Mouse (Mus musculus): ENCODE data around the gene Mbnl1. TPM values are rescaled to one million over a fixed set of nuclear protein-coding genes. Genes with fewer than 3 reads are reported as not detected.

Mbnl1 gene
- polyA plus RNA-seq, 1 experiment = 730 TPM

GRCm38 (mm10) chr3:60613121-60613520 lies 140.5 kb downstream of the Mbnl1 start:
- TF ChIP-seq POLR2A (IDR thresholded peaks at IDR 0.05; ENCODE audit: borderline replicate concordance, low read depth, low read length) (no peak), CTCF (IDR thresholded peaks at IDR 0.05; ENCODE audit: low read depth, low read length) (no peak)
- H3K4me3 ChIP-seq (ENCODE audit: insufficient read depth, low read length) = no peak overlapping the region
- H3K27ac ChIP-seq (ENCODE audit: insufficient read depth, low read depth, low read length) = no peak overlapping the region
- peaks cover 23% of the 10 kb centered on the region for H3K4me1 ChIP-seq (ENCODE audit: control insufficient read depth, insufficient read depth, low read length)

GRCm38 (mm10) chr3:60614516-60614915 lies 141.9 kb downstream of the Mbnl1 start:
- H3K4me3 ChIP-seq (ENCODE audit: insufficient read depth, low read length) = no peak overlapping the region
- TF ChIP-seq CTCF (IDR thresholded peaks at IDR 0.05; ENCODE audit: low read depth, low read length) (no peak), POLR2A (IDR thresholded peaks at IDR 0.05; ENCODE audit: borderline replicate concordance, low read depth, low read length) (no peak)
- H3K4me1 ChIP-seq (ENCODE audit: control insufficient read depth, insufficient read depth, low read length) = peaks cover 25% of the 10 kb centered on the region
- no peak overlapping the region for H3K27ac ChIP-seq (ENCODE audit: insufficient read depth, low read depth, low read length)

GRCm38 (mm10) chr3:60615057-60615606 lies 142.5 kb downstream of the Mbnl1 start:
- peaks cover 25% of the 10 kb centered on the region for H3K4me1 ChIP-seq (ENCODE audit: control insufficient read depth, insufficient read depth, low read length)
- no peak overlapping the region for H3K4me3 ChIP-seq (ENCODE audit: insufficient read depth, low read length)
- peak overlapping the region; percentile 64 for H3K27ac ChIP-seq (ENCODE audit: insufficient read depth, low read depth, low read length)
- TF ChIP-seq POLR2A (IDR thresholded peaks at IDR 0.05; ENCODE audit: borderline replicate concordance, low read depth, low read length) (no peak), CTCF (IDR thresholded peaks at IDR 0.05; ENCODE audit: low read depth, low read length) (no peak)

DNA sequence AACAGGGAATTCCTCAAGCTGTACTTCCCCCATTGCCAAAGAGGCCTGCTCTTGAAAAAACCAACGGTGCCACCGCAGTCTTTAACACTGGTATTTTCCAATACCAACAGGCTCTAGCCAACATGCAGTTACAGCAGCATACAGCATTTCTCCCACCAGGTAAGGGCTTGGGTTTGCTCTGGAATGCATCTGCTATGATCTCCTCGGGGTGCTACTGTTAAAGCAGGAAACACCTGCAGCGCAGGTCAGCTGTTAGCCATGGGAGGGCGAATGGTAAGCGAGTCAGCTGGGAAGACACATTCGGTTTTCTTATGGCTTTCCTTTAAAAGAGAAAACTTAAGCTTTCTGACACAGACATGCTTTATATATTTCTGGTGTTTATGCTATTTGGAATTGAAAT lies 143.0 kb downstream of the Mbnl1 start:
- TF ChIP-seq POLR2A (IDR thresholded peaks at IDR 0.05; ENCODE audit: borderline replicate concordance, low read depth, low read length) (no peak), CTCF (IDR thresholded peaks at IDR 0.05; ENCODE audit: low read depth, low read length) (no peak)
- H3K27ac ChIP-seq (ENCODE audit: insufficient read depth, low read depth, low read length) = peak overlapping the region; percentile 64
- peaks cover 25% of the 10 kb centered on the region for H3K4me1 ChIP-seq (ENCODE audit: control insufficient read depth, insufficient read depth, low read length)
- no peak overlapping the region for H3K4me3 ChIP-seq (ENCODE audit: insufficient read depth, low read length)

DNA sequence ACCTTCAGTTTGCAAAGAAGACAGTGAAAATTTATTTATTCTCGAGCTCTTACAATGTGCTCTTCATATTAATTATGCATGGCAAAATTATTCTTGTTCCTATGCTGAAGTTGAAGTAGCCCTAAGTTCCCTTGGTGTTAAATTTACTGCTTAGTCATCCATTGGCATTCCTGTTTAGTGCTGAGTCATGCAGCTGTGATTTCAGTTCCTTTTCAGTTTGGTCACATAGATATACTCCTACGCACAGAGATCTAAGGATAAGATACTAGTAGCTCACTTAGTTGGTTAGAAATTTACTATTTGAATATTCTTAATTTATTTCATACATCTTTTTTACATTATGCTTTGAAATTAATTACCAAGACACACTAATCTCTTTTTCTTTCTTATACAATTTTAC lies 143.5 kb downstream of the Mbnl1 start:
- no peak for TF ChIP-seq POLR2A (IDR thresholded peaks at IDR 0.05; ENCODE audit: borderline replicate concordance, low read depth, low read length)
- no peak for TF ChIP-seq CTCF (IDR thresholded peaks at IDR 0.05; ENCODE audit: low read depth, low read length)
- H3K4me1 ChIP-seq (ENCODE audit: control insufficient read depth, insufficient read depth, low read length) = peaks cover 25% of the 10 kb centered on the region
- no peak overlapping the region for H3K27ac ChIP-seq (ENCODE audit: insufficient read depth, low read depth, low read length)
- H3K4me3 ChIP-seq (ENCODE audit: insufficient read depth, low read length) = no peak overlapping the region

- peaks cover 25% of the 10 kb centered on the region for H3K4me1 ChIP-seq (ENCODE audit: control insufficient read depth, insufficient read depth, low read length)
- H3K27ac ChIP-seq (ENCODE audit: insufficient read depth, low read depth, low read length) = no peak overlapping the region
- H3K4me3 ChIP-seq (ENCODE audit: insufficient read depth, low read length) = no peak overlapping the region
- TF ChIP-seq POLR2A (IDR thresholded peaks at IDR 0.05; ENCODE audit: borderline replicate concordance, low read depth, low read length) (no peak), CTCF (IDR thresholded peaks at IDR 0.05; ENCODE audit: low read depth, low read length) (no peak)
Measured at GRCm38 (mm10) chr3:60617643-60618042, 145.0 kb downstream of the Mbnl1 start.

DNA sequence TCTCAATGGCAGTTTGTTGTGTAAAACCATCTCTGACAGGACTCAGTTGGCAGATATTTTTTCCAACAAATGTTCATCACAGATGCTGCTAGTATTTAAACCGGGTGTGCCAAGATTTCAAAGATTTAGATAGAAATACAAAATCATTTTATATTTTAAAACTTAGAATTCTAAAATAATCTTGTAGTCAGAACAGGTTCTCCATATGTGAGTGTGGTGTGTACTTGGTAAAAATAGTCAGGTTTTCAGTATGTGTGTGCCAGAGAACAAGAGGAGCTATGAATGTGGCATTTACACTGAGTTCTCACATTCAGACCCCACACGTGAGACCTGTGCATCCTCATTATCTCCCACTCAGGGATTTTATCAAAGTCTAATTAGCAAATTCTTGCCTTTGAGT lies 147.6 kb downstream of the Mbnl1 start:
- TF ChIP-seq CTCF (IDR thresholded peaks at IDR 0.05; ENCODE audit: low read depth, low read length) (no peak), POLR2A (IDR thresholded peaks at IDR 0.05; ENCODE audit: borderline replicate concordance, low read depth, low read length) (no peak)
- Histone ChIP-seq H3K4me3 (ENCODE audit: insufficient read depth, low read length) (no peak overlapping the region), H3K4me1 (ENCODE audit: control insufficient read depth, insufficient read depth, low read length) (peaks cover 21% of the 10 kb centered on the region), H3K27ac (ENCODE audit: insufficient read depth, low read depth, low read length) (no peak overlapping the region)

- no peak for TF ChIP-seq CTCF (IDR thresholded peaks at IDR 0.05; ENCODE audit: low read depth, low read length)
- TF ChIP-seq POLR2A (IDR thresholded peaks at IDR 0.05; ENCODE audit: borderline replicate concordance, low read depth, low read length) = no peak
- Histone ChIP-seq H3K27ac (ENCODE audit: insufficient read depth, low read depth, low read length) (no peak overlapping the region), H3K4me3 (ENCODE audit: insufficient read depth, low read length) (no peak overlapping the region), H3K4me1 (ENCODE audit: control insufficient read depth, insufficient read depth, low read length) (peaks cover 23% of the 10 kb centered on the region)
Measured at GRCm38 (mm10) chr3:60631183-60631582, 158.6 kb downstream of the Mbnl1 start.

DNA sequence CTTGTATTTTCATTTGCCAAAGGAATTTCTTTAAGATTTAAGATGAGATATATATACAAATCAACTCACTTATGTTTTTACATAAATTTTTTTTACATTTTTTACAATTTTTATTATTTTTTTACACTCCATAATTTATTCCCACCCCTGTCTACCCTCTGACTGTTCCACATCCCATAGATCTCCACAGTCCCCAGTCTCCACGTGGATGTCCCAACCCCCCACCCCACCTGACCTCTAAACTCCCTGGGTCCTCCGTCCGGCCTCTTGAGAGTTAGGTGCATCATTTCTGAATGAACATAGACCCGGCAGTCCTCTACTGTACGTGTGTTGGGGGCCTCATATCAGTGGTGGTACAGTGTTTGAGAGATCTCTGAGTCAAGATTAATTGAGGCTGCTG lies 159.1 kb downstream of the Mbnl1 start:
- TF ChIP-seq CTCF (IDR thresholded peaks at IDR 0.05; ENCODE audit: low read depth, low read length) (no peak), POLR2A (IDR thresholded peaks at IDR 0.05; ENCODE audit: borderline replicate concordance, low read depth, low read length) (no peak)
- no peak overlapping the region for H3K4me3 ChIP-seq (ENCODE audit: insufficient read depth, low read length)
- H3K27ac ChIP-seq (ENCODE audit: insufficient read depth, low read depth, low read length) = no peak overlapping the region
- H3K4me1 ChIP-seq (ENCODE audit: control insufficient read depth, insufficient read depth, low read length) = peaks cover 19% of the 10 kb centered on the region

DNA sequence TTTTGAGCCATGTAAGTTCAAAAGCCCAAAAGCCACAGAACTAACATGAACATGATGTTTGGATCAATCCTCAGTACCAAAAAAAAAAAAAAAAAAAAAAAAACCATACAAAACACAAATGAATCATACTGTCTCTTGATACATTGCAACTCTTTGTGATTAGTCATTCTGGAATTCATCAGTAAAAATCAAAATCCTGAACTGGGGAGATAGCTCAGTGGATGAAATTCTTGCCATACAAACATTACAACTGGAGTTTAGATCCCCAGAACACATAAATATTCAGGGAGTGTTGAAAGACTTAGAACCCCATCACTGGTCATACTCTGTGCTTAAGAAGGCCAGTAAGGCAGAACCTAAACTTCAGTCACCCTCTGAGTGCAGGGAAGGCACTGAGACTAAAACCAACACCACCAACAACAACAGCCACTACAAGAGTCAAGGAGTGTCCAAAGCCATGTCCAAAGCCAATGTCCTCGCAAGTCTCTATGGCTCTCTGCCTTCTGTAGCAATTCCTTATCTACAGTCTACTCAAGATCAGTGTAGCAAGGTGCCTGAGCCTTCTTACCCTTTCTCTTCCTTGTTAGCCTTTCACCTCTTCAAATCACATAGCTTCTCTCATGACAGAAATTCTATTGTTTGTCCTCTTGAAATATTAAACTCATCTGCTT lies 160.3 kb downstream of the Mbnl1 start:
- H3K27ac ChIP-seq (ENCODE audit: insufficient read depth, low read depth, low read length) = no peak overlapping the region
- TF ChIP-seq POLR2A (IDR thresholded peaks at IDR 0.05; ENCODE audit: borderline replicate concordance, low read depth, low read length) (no peak), CTCF (IDR thresholded peaks at IDR 0.05; ENCODE audit: low read depth, low read length) (no peak)
- H3K4me1 ChIP-seq (ENCODE audit: control insufficient read depth, insufficient read depth, low read length) = peaks cover 19% of the 10 kb centered on the region

More for the DNA sequence above, 160.3 kb downstream of the Mbnl1 start:
- H3K4me3 ChIP-seq (ENCODE audit: insufficient read depth, low read length) = no peak overlapping the region

Data from bone marrow macrophage, adult 2 months (primary cell).